Mouse (Mus musculus): ENCODE measurements around the gene Ephb2. TPM values are rescaled to one million over a fixed set of nuclear protein-coding genes. Genes with fewer than 3 reads are reported as not detected.
A peak's percentile ranks its signal among the peaks of the same experiment; 100 is the strongest.

Gene Ephb2
- polyA plus RNA-seq, 1 experiment from 2014 or later, result 19.6 TPM

- Histone ChIP-seq H3K9me3 (ENCODE audit: control insufficient read depth, low read length) (no peaks in the 10 kb centered on the region), H3K27ac (ENCODE audit: low read depth, low read length) (peak within 1 kb of the TSS; percentile 94), H3K4me3 (ENCODE audit: low read depth, low read length) (peak within 1 kb of the TSS; percentile 97), H3K4me2 (ENCODE audit: low read depth, low read length) (peak within 1 kb of the TSS; percentile 85), H3K4me1 (ENCODE audit: control insufficient read depth, insufficient read depth, low read length) (peaks cover 10% of the 10 kb centered on the region), H3K36me3 (ENCODE audit: control insufficient read depth, insufficient read depth, low read length) (no peaks in the 10 kb centered on the region), H3K9ac (replicated peaks; ENCODE audit: low read depth, low read length) (peak within 1 kb of the TSS; percentile 96), H3K27me3 (ENCODE audit: control insufficient read depth, insufficient read depth, low read length) (peaks cover 3% of the 10 kb centered on the region; the same call in 1 of the 2 replicates)
- under 1% methylated on average over 44 of the region's 45 CpGs for WGBS
- peak; percentile 90 for ATAC-seq (ENCODE audit: low read depth)
These were observed 233.2 kb downstream of the Ephb2 start, which contains the start of gene Kdm1a for GRCm38 (mm10) chr4:136602568-136602967. Kdm1a (minus strand) TSS chr4:136602723.

DNA sequence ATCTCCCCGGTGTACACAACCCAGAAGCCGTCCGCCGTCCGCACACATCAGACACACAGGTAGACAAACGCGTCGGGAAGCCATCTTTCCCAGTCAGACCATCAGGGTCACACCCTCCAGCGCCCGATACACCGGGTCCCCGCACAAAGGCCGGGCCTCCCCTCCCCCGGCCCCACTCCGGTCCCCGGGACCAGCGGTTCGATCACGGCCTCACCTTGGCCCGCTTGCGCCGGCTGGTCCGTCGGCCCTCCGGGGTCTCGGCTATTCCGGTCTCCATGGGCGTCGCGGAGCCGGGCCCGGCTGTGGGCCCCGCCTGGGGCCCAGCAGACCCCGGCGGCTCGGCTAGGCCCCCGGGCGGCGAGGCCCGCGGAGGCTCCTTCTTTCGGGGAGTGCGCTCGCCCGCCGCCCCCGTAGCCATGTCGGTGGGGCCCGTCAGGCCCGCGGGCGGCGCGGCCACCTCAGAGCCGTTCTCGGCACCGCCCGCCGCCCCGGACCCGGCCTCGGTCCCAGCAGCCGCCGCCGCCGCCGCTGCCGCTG is 233.7 kb downstream of the Ephb2 start:
- under 1% methylated on average over 58 of the region's 68 CpGs for WGBS
- peak overlapping the region; percentile 85 for H3K4me2 ChIP-seq (ENCODE audit: low read depth, low read length)
- peaks cover 3% of the 10 kb centered on the region; the same call in 1 of the 2 replicates for H3K27me3 ChIP-seq (ENCODE audit: control insufficient read depth, insufficient read depth, low read length)
- no peaks in the 10 kb centered on the region for H3K9me3 ChIP-seq (ENCODE audit: control insufficient read depth, low read length)
- peak overlapping the region; percentile 96 for H3K9ac ChIP-seq (replicated peaks; ENCODE audit: low read depth, low read length)
- peak overlapping the region; percentile 94 for H3K27ac ChIP-seq (ENCODE audit: low read depth, low read length)
- ATAC-seq (ENCODE audit: low read depth), result peak; percentile 62
- H3K4me1 ChIP-seq (ENCODE audit: control insufficient read depth, insufficient read depth, low read length), result peaks cover 10% of the 10 kb centered on the region
- H3K4me3 ChIP-seq (ENCODE audit: low read depth, low read length), result peak overlapping the region; percentile 97
- no peaks in the 10 kb centered on the region for H3K36me3 ChIP-seq (ENCODE audit: control insufficient read depth, insufficient read depth, low read length)

- no peak for ATAC-seq (ENCODE audit: low read depth)
- H3K27me3 ChIP-seq (ENCODE audit: control insufficient read depth, insufficient read depth, low read length), result peaks cover 3% of the 10 kb centered on the region; the same call in 1 of the 2 replicates
- H3K4me3 ChIP-seq (ENCODE audit: low read depth, low read length), result peak overlapping the region; percentile 97
- H3K27ac ChIP-seq (ENCODE audit: low read depth, low read length), result peak overlapping the region; percentile 94
- peaks cover 10% of the 10 kb centered on the region for H3K4me1 ChIP-seq (ENCODE audit: control insufficient read depth, insufficient read depth, low read length)
- H3K9ac ChIP-seq (replicated peaks; ENCODE audit: low read depth, low read length), result peak overlapping the region; percentile 96
- peak overlapping the region; percentile 85 for H3K4me2 ChIP-seq (ENCODE audit: low read depth, low read length)
- WGBS, result under 1% methylated on average over 13 of the region's 13 CpGs
- H3K36me3 ChIP-seq (ENCODE audit: control insufficient read depth, insufficient read depth, low read length), result no peaks in the 10 kb centered on the region
- H3K9me3 ChIP-seq (ENCODE audit: control insufficient read depth, low read length), result no peaks in the 10 kb centered on the region
These were observed 234.3 kb downstream of the Ephb2 start for GRCm38 (mm10) chr4:136601476-136601875.

GRCm38 (mm10) chr4:136600536-136600935 is 235.3 kb downstream of the Ephb2 start:
- Histone ChIP-seq H3K4me2 (ENCODE audit: low read depth, low read length) (peak overlapping the region; percentile 85), H3K4me1 (ENCODE audit: control insufficient read depth, insufficient read depth, low read length) (peaks cover 10% of the 10 kb centered on the region), H3K9me3 (ENCODE audit: control insufficient read depth, low read length) (no peaks in the 10 kb centered on the region), H3K4me3 (ENCODE audit: low read depth, low read length) (peak overlapping the region; percentile 97), H3K27ac (ENCODE audit: low read depth, low read length) (no peak overlapping the region), H3K9ac (replicated peaks; ENCODE audit: low read depth, low read length) (no peak overlapping the region), H3K36me3 (ENCODE audit: control insufficient read depth, insufficient read depth, low read length) (no peaks in the 10 kb centered on the region), H3K27me3 (ENCODE audit: control insufficient read depth, insufficient read depth, low read length) (peaks cover 3% of the 10 kb centered on the region; the same call in 1 of the 2 replicates)
- no peak for ATAC-seq (ENCODE audit: low read depth)
- WGBS, result 93% methylated on average over 2 of the region's 2 CpGs

DNA sequence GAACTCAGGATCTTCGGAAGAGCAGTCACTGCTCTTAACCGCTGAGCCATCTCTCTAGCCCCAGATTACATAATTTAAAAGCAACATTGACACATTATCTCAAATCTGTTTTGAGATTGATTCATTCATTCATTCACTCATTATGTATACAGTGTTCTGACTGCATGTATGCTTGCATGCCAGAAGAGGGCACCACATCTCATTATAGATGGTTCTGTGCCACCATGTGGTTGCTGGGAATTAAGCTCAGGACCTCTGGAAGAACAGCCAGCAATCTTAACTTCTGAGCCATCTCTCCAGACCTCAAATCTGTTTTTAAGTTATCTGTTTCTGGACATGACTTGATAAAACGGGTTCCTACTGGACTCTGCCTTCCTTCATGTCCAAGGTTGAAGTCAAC is 235.9 kb downstream of the Ephb2 start:
- Histone ChIP-seq H3K4me3 (ENCODE audit: low read depth, low read length) (no peak overlapping the region), H3K27me3 (ENCODE audit: control insufficient read depth, insufficient read depth, low read length) (peaks cover 3% of the 10 kb centered on the region; the same call in 1 of the 2 replicates), H3K9me3 (ENCODE audit: control insufficient read depth, low read length) (no peaks in the 10 kb centered on the region), H3K4me2 (ENCODE audit: low read depth, low read length) (peak overlapping the region; percentile 85; the same call in 1 of the 2 replicates), H3K27ac (ENCODE audit: low read depth, low read length) (no peak overlapping the region), H3K9ac (replicated peaks; ENCODE audit: low read depth, low read length) (no peak overlapping the region), H3K4me1 (ENCODE audit: control insufficient read depth, insufficient read depth, low read length) (peaks cover 10% of the 10 kb centered on the region), H3K36me3 (ENCODE audit: control insufficient read depth, insufficient read depth, low read length) (no peaks in the 10 kb centered on the region)
- 92% methylated on average over 3 of the region's 3 CpGs for WGBS
- no peak for ATAC-seq (ENCODE audit: low read depth)

DNA sequence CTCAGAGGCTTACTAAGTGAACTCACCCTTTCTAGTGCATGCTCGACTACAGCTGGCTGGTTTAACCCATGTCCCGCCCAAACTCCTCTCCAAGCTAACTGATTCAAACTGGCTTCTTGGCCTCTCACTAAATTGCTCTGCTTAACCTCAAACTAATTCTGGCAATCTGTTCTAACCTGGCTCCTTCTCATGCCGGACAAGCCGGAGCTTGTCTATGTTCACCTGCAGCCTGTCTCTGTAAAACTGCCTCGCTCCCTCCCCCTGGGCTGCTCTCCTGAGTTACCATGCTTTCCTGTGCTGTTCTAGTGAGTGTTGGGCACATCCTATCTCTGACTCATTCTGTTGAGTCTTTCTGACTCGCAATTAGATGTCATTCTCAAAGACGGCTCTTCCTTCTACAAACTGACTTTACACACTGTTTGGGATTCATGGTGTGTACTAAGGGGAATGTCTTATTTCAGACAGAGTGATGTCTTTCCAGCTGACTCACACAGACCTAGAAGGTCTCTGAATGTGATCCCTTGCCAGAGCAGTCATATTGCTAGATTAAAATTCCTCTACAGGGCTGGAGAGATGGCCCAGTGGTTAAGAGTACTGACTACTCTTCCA is 237.4 kb downstream of the Ephb2 start:
- no peak for ATAC-seq (ENCODE audit: low read depth)

More for the DNA sequence above, 237.4 kb downstream of the Ephb2 start:
- Histone ChIP-seq H3K36me3 (ENCODE audit: control insufficient read depth, insufficient read depth, low read length) (no peaks in the 10 kb centered on the region), H3K4me1 (ENCODE audit: control insufficient read depth, insufficient read depth, low read length) (peaks cover 12% of the 10 kb centered on the region), H3K4me2 (ENCODE audit: low read depth, low read length) (no peak overlapping the region), H3K27me3 (ENCODE audit: control insufficient read depth, insufficient read depth, low read length) (peaks cover 3% of the 10 kb centered on the region; the same call in 1 of the 2 replicates), H3K27ac (ENCODE audit: low read depth, low read length) (no peak overlapping the region), H3K9ac (replicated peaks; ENCODE audit: low read depth, low read length) (no peak overlapping the region), H3K4me3 (ENCODE audit: low read depth, low read length) (no peak overlapping the region), H3K9me3 (ENCODE audit: control insufficient read depth, low read length) (no peaks in the 10 kb centered on the region)
- WGBS, result 89% methylated on average over 7 of the region's 7 CpGs

Small RNAs within 50 kb of the gene (microRNA-seq; reads per million reads assigned to microRNA genes)
- gene Gm22180, result not detected

Other genes with a start within 250 kb of the Ephb2 start
- gene Kdm1a, start 233.3 kb downstream of the Ephb2 start, polyA plus RNA-seq (2014; fragmentation: Nextera tagmentation; extraction: Ambion mirVana), result 83.6 and 91.2 TPM in 2 replicates
- gene Tex46, start 225.6 kb downstream of the Ephb2 start, polyA plus RNA-seq (2014; fragmentation: Nextera tagmentation; extraction: Ambion mirVana), result not detected in 2 replicates
- 0.09 TPM in 1 of 2 replicates, not detected in the other for gene Lactbl1, start 213.4 kb downstream of the Ephb2 start, polyA plus RNA-seq (2014; fragmentation: Nextera tagmentation; extraction: Ambion mirVana)
- gene C1qb, start 50.2 kb upstream of the Ephb2 start, polyA plus RNA-seq (2014; fragmentation: Nextera tagmentation; extraction: Ambion mirVana), result 28.2 and 49.7 TPM in 2 replicates
- gene C1qc, start 57.1 kb upstream of the Ephb2 start, polyA plus RNA-seq (2014; fragmentation: Nextera tagmentation; extraction: Ambion mirVana), result 15.3 and 25.2 TPM in 2 replicates
- 19.6 and 29.3 TPM in 2 replicates for gene C1qa, start 62.8 kb upstream of the Ephb2 start, polyA plus RNA-seq (2014; fragmentation: Nextera tagmentation; extraction: Ambion mirVana)
- gene Epha8, start 120.8 kb upstream of the Ephb2 start, polyA plus RNA-seq (2014; fragmentation: Nextera tagmentation; extraction: Ambion mirVana), result 9.9 and 13.1 TPM in 2 replicates
- 4.7 and 4.8 TPM in 2 replicates for gene Zbtb40, start 212.8 kb upstream of the Ephb2 start, polyA plus RNA-seq (2014; fragmentation: Nextera tagmentation; extraction: Ambion mirVana)

All from neural tube, embryonic 14.5 days (tissue).